Mouse (Mus musculus): ENCODE data around the gene 4932438A13Rik. TPM values are rescaled to one million over a fixed set of nuclear protein-coding genes. Genes with fewer than 3 reads are reported as not detected.

Gene 4932438A13Rik
- 17.2 and 22.1 TPM in 2 replicates for polyA plus RNA-seq (2021; fragmentation: Nextera tagmentation)
- long read RNA-seq, experiment 1, full-length matches to known transcripts: 3 of 50 reads
- long read RNA-seq, experiment 1, partial matches to known transcripts: 39 of 50 reads
- long read RNA-seq, experiment 1, other reads (novel, unspliced or antisense): 8 of 50 reads
- long read RNA-seq, experiment 2, partial matches to known transcripts: 17 of 20 reads
- long read RNA-seq, experiment 2, other reads (novel, unspliced or antisense): 2 of 20 reads

DNA sequence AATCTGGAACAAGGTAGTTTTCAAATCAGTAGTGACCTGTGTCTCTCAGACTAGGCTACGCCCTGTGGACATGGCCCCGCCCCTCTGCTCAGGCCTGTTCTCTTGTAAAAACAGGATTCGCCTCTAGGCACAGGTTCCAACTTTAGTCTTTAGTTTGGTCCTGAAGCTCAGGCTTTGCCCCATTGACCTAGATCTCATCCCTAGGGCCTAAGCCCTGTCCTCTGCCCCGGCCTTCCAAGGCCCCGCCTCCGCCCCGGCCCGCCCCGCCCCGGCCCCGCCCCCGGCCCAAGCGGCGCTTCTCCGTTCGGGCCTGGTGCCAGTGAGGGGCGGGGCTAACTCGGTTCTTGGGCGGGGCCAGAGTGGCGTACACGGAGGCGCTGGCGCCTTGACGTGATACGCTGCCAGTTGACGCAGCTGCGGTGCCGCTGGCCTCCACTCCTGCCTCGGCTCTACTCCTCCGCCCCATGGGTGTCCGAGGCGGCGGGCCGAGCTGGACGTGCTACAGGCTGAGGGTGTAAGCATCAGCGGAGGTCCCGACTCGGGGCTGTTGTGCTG is at the start of gene 4932438A13Rik:
TSS of gene 4932438A13Rik (plus strand) at position 384 of the 555 bp plus-strand sequence.

GRCm38 (mm10) chr3:37063406-37063805 is 200.5 kb downstream of the 4932438A13Rik start, which contains the start of gene Adad1:
TSS of gene Adad1 (plus strand) at chr3:37063527.

Other genes with a start within 250 kb of the 4932438A13Rik start
- 8.0 and 9.2 TPM in 2 replicates for gene Bbs7, start 249.6 kb upstream of the 4932438A13Rik start, polyA plus RNA-seq (2021; fragmentation: Nextera tagmentation)
- 6.3 and 6.6 TPM in 2 replicates for gene Trpc3, start 172.9 kb upstream of the 4932438A13Rik start, polyA plus RNA-seq (2021; fragmentation: Nextera tagmentation)
- not detected in 2 replicates for gene Adad1, start 200.4 kb downstream of the 4932438A13Rik start, polyA plus RNA-seq (2021; fragmentation: Nextera tagmentation)